Mouse (Mus musculus): ENCODE data around the gene Chpf2.
"Not testable (repeated sequence)": the region's sequence is repeated elsewhere in the genome, so short reads cannot be mapped to it uniquely, and the experiment has no call there.

The Chpf2 gene

DNA sequence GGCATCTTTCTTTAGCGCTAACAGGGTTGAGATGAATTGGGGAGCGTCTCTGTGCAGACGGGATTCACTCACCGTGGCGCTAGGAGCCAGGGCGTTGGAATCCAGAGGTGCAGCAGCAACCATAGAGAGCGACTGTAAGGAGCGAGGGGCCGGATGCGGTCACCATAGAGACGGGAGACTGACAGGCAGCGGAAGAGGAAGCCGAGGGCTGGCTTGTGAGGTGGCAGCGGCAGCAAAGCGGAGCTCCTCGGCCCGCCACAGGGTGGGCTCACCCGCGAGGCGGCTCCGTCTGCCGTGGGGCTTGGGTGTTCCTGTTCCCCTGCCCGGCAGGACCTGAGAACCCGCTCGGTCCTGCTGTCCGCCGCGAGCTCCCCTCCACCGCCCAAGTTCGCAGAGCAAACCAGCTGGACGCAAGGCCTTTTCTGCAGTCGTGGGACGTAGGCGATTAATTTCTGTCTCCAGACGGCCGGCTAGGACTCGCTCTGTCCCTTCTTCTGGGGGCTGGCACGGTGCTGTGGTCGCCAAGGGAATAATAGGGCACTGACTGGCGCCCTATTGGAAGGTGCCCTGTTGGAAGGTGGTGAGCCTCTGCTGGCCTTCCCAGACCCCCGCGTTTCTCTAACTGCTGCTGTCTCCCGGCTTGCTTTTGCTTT, at the start of gene Chpf2:
Gene Chpf2, plus strand, starts transcription at position 195 of the 653 bp plus-strand sequence.
- DNase-seq (ENCODE audit: low spot score), result peak; percentile 70

GRCm38 (mm10) chr5:24537618-24538017, 48.9 kb upstream of the Chpf2 start:
- DNase-seq (ENCODE audit: low spot score), result no peak

GRCm38 (mm10) chr5:24539571-24540296, 46.8 kb upstream of the Chpf2 start:
- no peak for DNase-seq (ENCODE audit: low spot score)

DNA sequence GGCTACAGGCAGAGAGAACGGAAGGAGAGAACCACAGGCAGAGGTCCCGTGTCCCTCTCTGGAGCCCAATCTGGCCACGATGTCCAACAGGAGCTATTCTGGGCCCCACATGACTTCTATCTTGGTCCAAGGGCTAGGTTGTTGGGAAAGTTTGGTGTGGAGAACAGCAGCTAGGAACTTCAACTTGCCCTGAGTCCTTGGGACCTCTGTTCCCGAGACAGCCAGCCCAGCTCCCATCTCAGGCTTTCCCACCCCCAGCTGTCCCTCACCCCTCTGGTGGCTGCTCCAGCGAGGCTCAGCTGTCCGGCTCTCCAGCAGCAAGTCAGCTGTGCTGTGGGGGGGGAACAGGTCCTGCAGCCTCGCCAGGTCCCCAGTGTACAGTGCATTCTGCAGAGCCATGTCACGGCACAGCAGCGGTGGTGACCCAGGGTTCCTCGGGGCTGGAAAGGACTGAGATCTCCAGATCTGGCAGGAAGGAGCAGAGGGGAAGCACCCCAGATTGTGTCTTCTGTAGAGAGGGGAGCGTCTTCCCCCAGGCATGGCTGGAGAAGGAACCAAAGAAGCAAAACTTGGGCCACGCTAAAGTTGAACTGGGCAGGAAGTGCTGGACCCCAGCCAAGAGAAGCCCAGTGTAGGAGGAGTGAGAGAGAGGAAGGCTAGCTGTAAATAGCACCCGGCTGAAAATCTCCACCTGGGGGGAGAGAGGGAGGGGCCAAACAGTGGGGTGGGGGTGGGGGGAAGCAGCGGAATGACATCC, 46.0 kb upstream of the Chpf2 start, which contains the start of gene Asb10:
Gene Asb10, minus strand, starts transcription at position 592 of the 757 bp plus-strand sequence.
- DNase-seq (ENCODE audit: low spot score), result no peak

- DNase-seq (ENCODE audit: low spot score), result no peak
Measured at GRCm38 (mm10) chr5:24541144-24541569, 45.4 kb upstream of the Chpf2 start.

GRCm38 (mm10) chr5:24542643-24543042, 43.9 kb upstream of the Chpf2 start:
- DNase-seq (ENCODE audit: low spot score), result no peak

- peak; percentile 26 for DNase-seq (ENCODE audit: low spot score)
Measured at GRCm38 (mm10) chr5:24550598-24551316, 35.8 kb upstream of the Chpf2 start.

DNA sequence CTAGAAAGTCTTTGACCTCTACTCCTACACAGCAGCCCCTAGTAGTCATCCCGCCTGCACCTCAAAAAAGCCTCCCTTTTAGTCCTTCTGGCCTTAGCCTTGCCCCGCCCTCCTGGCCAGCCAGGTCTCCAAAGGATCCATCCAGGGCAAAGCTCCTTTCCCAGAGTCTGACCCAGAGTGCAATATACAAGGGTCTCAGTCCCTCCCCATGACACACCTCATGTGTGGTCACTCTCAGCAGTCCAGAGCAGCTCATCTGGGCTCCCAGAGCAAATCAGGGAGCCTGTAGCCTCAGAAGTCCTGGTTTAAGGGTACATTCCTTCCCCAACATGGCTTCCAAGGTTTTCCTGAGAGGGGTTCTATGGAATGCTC, 35.2 kb upstream of the Chpf2 start:
- no peak for DNase-seq (ENCODE audit: low spot score)

DNA sequence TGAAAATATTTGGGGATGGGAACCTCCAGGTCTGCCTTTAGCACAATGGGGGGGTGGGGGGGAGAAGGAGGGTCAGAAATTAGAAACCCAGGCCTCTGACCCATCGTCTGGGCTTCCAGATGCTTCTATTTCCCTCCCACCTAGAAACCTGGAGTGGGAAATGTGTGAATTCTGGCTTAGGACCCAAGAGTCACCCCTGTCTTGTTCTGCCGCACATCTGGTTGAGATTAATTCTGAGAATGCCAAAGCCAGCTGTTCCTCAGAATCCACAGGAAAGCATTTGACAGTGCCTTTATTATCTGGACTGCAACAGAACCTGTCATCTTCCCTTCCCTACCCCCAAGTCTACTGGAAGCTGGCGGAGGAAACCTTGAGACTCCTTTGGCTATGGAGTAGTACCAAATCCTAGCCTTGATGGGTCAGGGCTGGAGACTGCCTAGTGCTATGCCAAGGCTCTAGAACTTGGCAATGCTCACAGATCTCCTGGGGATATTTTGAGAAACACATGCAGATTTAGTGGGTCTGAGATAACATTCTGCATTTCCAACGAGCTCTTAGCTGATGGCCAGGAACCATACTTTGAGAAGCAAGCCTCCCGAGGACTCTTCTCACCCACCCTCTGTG, 32.8 kb upstream of the Chpf2 start:
- DNase-seq (ENCODE audit: low spot score), result peak; percentile 33

- DNase-seq (ENCODE audit: low spot score), result not testable (repeated sequence)
Measured at GRCm38 (mm10) chr5:24555335-24555734, 31.2 kb upstream of the Chpf2 start.

DNA sequence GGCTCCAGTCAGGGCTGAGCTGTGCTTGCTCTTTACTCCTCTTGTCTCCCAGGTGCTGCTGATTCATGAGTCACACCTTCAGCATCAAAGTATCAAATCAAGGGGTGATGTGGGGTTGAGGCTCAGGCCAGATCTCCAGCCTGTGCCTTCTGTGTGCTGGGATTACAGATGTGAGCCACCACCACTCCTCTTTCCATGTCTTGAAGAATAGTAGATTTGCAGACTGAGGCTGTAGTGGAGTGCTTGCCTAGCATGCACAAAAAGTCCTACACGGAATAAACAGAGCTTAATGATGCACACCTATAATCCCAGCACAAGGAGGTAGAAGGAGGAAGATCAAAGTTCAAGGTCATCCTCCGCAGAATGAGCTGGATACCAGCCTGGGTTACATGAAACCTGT, 29.8 kb upstream of the Chpf2 start, which contains the start of gene 4931409K22Rik:
Gene 4931409K22Rik, minus strand, starts transcription at position 101 of the 400 bp plus-strand sequence.
- DNase-seq (ENCODE audit: low spot score), result no peak

DNA sequence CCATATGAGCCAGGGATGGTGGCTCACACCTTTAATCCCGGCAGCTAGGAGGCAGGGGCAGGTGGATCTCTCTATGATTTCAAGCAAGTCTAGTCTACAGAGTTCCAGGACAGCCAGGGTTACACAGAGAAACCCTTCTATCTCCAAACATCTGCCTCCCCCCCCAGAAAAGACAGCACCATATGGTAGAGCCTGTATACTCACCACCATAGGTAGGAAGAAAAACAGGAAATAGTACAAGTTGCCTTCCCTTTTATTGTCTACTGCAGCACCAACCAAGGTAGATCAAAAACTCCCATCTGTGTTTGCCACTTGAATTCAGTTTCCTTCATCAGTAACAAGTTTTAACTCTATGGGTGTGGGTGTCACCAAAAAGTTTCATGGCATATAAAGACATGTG, 10.6 kb upstream of the Chpf2 start:
- no peak for DNase-seq (ENCODE audit: low spot score)

DNA sequence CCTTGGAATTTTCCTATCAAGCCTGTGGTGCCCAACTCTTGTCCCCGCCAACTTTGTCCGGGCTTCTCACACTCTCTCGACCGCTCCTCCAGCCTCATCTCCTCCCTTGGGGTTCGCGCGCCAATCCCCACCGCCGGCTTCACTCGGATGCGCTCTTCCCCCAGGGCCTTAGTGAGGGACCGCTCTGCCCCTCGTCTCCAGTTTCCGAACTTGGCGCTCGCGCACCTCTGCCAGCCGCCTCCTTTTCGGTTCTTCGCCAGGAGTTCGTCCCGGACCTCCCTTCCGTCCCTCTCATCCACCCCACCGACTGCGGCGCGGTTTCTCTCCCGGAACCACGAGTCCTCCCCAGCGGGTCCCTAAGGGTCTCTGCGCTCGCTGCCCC, 9.7 kb upstream of the Chpf2 start:
- no peak for DNase-seq (ENCODE audit: low spot score)

DNA sequence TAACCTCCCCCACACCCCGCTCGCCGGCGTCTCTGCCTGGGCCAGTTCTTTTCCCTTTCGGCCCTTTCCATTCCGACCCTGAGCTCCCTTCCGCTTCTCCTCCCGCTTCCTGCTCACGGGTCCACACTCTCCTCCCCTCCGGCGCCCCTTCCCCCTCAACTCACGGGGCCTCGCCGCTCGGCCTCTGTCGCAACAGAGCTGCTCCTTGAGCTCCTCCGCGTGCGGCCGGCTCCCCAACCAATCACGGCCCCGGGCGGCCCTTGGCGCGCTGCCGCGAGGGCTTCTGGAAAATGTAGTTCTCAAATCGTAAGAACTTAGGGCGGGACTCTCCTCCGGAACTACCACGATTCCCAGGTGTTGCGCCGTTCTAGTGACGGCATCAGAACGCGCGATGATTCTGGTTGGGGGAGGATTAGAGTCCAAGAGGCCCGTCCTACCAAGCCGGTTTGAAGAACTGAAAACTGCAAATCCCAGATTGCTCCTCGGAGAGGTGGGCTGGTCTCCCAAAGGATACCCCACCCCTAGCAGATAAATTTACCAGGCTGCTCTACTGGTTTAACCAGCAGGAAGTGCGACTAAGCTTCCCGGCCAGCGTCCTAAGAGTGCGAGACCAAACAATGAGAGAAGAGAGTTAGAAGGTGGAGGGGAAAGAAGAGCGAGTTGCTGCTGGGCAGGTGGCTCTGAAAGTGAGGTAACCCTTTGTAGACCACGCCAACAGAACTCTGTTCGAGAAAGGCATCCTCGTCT, 9.2 kb upstream of the Chpf2 start, which contains the start of gene Abcf2:
Gene Abcf2, minus strand, starts transcription at position 285 of the 747 bp plus-strand sequence.
- DNase-seq (ENCODE audit: low spot score), result peak; percentile 100

DNA sequence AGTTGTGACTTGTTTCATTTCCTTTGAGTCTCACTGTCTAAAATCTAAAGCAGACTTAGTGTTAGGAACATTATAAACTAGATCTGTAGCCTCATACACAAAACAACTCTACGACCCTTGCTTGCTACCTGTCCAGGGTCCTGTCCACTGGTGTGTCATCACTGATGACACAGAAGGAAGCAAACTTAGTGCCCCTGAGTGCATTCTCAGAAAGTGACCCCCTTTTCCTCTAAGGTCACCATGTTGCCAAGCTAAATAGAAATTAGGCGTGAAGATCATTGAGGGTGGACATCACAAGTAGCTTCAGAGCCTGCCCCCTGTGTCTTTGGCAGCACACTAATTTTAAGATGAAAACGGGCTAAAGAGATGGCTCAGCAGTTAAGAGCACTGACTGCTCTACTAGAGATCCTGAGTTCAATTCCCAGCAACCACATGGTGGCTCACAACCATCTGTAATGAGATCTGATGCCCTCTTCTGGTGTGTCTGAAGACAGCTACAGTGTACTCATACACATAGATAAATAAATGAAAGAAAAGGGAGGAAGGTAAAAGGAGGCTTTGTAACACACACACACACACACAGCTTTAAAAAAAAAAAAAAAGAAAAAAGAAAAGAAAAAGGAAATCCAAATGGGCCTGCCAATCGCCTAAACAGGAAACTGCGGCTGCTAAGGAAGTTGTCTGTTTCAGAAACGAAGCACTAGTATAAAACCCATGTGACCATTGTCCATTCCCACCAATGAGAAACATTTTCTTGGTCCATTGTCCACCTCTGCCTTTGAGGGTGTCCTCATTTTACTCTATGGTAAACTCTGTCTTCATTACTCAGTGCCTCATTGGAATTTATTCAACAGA, 8.2 kb upstream of the Chpf2 start:
- DNase-seq (ENCODE audit: low spot score), result no peak

GRCm38 (mm10) chr5:24586106-24586505, 435 bp upstream of the Chpf2 start:
- DNase-seq (ENCODE audit: low spot score), result no peak

DNA sequence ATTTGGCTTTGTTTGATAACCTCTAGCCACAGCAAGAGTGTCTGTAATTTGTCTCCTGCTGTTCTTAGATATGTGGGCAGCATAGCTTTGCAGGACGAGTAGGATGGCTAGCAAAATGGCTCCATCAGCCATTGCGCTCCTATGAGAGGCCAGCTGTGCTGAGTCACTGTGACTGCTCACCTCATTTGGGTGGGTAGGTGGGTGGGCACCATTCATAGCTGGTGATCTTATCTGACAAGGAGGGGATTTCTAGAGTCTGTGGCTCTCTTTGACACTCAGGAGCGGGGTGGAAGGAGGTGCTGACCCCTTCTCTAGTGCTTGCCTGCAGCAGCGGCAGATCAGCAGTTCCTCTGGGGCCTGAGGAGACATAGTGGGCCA, 648 bp downstream of the Chpf2 start:
- no peak for DNase-seq (ENCODE audit: low spot score)

- no peak for DNase-seq (ENCODE audit: low spot score)
Measured at GRCm38 (mm10) chr5:24589511-24590500, 3.3 kb downstream of the Chpf2 start.

GRCm38 (mm10) chr5:24591268-24591721, 4.8 kb downstream of the Chpf2 start:
- DNase-seq (ENCODE audit: low spot score), result no peak

Data from ovary, adult 18-20 months (tissue).